Mouse (Mus musculus) kidney, adult 2 months (tissue): ENCODE measurements around the gene Mlxip.

ENCODE experiments used
- CTCF ChIP-seq: fragments of 200-500 bp; conservative IDR thresholded peaks from 2 replicates; pipeline ENCODE4 v1.5.1; 2011; ENCODE audit warnings: low read depth, mild to moderate bottlenecking, control low read depth, low read length, moderate library complexity, mixed read lengths; ENCODE audit not compliant: insufficient read depth, insufficient read length
- POLR2A ChIP-seq: fragments of 200-500 bp; IDR thresholded peaks from one replicate; pipeline ENCODE4 v1.6.1; 2011; ENCODE audit warnings: low read depth, low read length, control low read depth

DNA sequence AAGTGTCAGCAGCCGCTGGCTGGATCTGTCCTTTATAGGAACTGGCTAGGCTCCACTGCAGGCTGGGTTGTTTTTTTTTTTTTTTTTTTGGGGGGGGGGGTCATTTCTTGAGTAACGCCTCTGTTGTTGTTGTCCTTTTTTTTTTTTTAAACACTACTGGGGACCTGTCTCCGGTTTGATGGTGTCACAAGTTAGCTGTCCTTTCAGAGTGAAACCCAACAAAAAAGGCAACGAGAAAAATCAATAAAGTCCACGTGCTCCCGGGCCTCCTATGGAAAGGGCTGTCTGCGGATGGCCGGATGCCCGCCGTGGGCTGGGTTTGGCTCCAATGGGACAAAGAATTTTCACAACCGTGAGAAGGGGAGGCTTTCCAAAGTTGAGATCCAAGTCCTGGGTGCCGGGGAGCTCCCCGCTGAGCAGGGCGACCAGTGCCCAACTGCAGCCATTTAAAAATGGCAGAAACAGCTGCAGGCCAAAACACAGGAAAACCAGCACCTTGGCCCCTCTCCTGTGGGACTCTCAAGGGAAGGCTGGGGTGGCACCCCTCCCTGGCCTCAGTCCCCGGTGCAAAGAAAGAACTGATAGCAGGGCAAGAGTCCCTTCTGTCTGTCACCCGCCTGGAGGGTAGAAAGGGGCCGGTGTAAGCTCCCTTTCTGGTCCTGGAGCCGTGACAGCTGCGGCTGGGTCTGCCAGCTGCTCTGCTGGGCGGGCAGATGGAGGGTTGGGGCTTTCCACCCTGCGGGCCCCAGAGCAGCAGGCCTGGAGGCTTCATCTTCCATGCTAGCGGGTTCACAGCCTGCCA is 48.5 kb upstream of the Mlxip start:
- TF ChIP-seq CTCF (no peak), POLR2A (peak; percentile 30)
